Mouse (Mus musculus) stomach, embryonic 14.5 days (tissue): ENCODE results near the gene Cirbp. TPM values are rescaled to one million over a fixed set of nuclear protein-coding genes. Genes with fewer than 3 reads are reported as not detected.

ENCODE experiments used
- ATAC-seq: fragments of 200-750 bp; cut with Nextera tagmentation; 2 replicates; pipeline ENCODE4 v1.8.0; 2017; ENCODE audit warnings: low read depth, moderate TSS enrichment; ENCODE audit not compliant: insufficient number of reproducible peaks, insufficient read depth, low FRiP score
- H3K27ac ChIP-seq: fragments of 300-500 bp; sonication (generic); 2 replicates; pipeline ENCODE4 v1.5.1; 2014; ENCODE audit warnings: mild to moderate bottlenecking, low read length, moderate library complexity, mixed read lengths
- H3K27me3 ChIP-seq: fragments of 300-500 bp; sonication (generic); 2 replicates; pipeline ENCODE4 v1.6.1; 2014; ENCODE audit warnings: low read length, control low read depth, mixed read lengths; ENCODE audit not compliant: control insufficient read depth, insufficient read depth
- H3K36me3 ChIP-seq: fragments of 300-500 bp; sonication (generic); 2 replicates; pipeline ENCODE4 v1.6.1; 2014; ENCODE audit warnings: mild to moderate bottlenecking, control low read depth, low read length, moderate library complexity, mixed read lengths; ENCODE audit not compliant: control insufficient read depth, insufficient read depth
- H3K4me1 ChIP-seq: fragments of 300-500 bp; sonication (generic); 2 replicates; pipeline ENCODE4 v1.6.1; 2014; ENCODE audit warnings: low read length, control low read depth, mixed read lengths; ENCODE audit not compliant: control insufficient read depth, insufficient read depth
- H3K4me2 ChIP-seq: fragments of 300-500 bp; sonication (generic); replicated peaks from 2 replicates; pipeline ENCODE4 v1.6.1; 2014; ENCODE audit warnings: low read depth, low read length, control low read depth
- H3K4me3 ChIP-seq: fragments of 300-500 bp; sonication (generic); 2 replicates; pipeline ENCODE4 v1.5.1; 2014; ENCODE audit warnings: low read depth, low read length, control low read depth
- H3K9ac ChIP-seq: fragments of 300-500 bp; sonication (generic); replicated peaks from 2 replicates; pipeline ENCODE4 v1.6.1; 2014; ENCODE audit warnings: low read depth, mild to moderate bottlenecking, control low read depth, low read length, moderate library complexity, mixed read lengths
- H3K9me3 ChIP-seq: fragments of 300-500 bp; sonication (generic); 2 replicates; pipeline ENCODE4 v1.6.1; 2016; ENCODE audit warnings: low read depth, low read length, control low read depth; ENCODE audit not compliant: control insufficient read depth
- WGBS: fragments of 180-500 bp; shearing (Covaris S2); extraction: QIAGEN DNeasy Blood & Tissue Kit; methylation state at CpG from one replicate; pipeline ENCODE4 v1.1.7; 2014; 5-methylcytosine and 5-hydroxymethylcytosine counted together
- polyA plus RNA-seq: library from polyadenylated mRNA; unstranded; fragments of >200 nt; fragmentation: Nextera tagmentation; extraction: Ambion mirVana; gene quantifications from 2 replicates; pipeline ENCODE4 v1.2.1, GENCODE M21; 2014

The Cirbp gene
- polyA plus RNA-seq, 1 experiment from 2014 or later, result 92.7 TPM

DNA sequence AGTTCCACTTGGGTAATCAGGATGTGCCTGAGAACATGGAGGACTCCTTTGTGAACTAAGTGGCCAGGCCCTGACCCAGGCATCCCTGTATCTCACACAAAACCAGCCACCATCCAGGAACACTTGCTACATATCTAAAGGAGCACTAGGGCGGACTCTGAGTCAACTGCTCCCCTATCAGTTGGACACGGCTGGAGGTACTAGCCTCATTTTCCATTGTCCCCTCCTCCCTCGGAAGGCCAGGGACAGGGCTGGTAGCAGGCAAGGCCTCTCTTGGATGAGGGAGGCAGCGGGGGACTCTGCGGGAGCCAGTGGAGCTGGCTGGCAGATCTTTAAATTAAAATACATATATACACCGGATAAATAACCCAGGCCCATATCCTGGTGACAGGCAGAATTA is 28.2 kb downstream of the Cirbp start:
- H3K27me3 ChIP-seq, result peaks cover 14% of the 10 kb centered on the region
- WGBS, result 74% methylated on average over 6 of the region's 6 CpGs

DNA sequence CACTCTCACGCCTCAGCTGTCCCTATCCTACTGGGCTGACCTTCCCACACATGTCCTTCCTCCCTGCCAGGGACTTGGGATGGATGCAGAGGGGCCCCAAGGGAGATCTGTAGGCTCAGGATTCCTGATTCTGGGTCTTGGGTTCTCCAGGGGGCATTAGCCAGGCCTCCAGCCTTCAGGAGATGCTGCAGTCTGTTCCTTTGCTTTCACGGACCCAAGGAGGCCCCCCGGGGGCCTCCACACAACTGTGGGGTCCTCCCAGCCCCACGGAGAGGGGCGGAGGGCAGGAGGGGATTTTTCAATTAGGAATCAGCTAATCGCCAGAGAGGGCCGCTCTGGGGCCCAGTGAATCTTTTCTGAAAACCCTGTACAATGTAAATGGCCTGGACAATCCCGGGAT is 28.7 kb downstream of the Cirbp start:
- Histone ChIP-seq H3K4me2 (no peak overlapping the region), H3K4me1 (peaks cover 10% of the 10 kb centered on the region; the same call in 1 of the 2 replicates), H3K9me3 (no peaks in the 10 kb centered on the region), H3K27me3 (peaks cover 14% of the 10 kb centered on the region), H3K36me3 (no peaks in the 10 kb centered on the region), H3K9ac (no peak overlapping the region), H3K4me3 (no peak overlapping the region), H3K27ac (no peak overlapping the region)
- 65% methylated on average over 8 of the region's 8 CpGs for WGBS
- no peak for ATAC-seq

More for the DNA sequence above, 28.2 kb downstream of the Cirbp start:
- no peak overlapping the region for H3K9ac ChIP-seq
- no peaks in the 10 kb centered on the region for H3K9me3 ChIP-seq
- no peak overlapping the region for H3K4me3 ChIP-seq
- H3K4me1 ChIP-seq, result peaks cover 10% of the 10 kb centered on the region; the same call in 1 of the 2 replicates
- no peak overlapping the region for H3K27ac ChIP-seq
- ATAC-seq, result no peak
- H3K36me3 ChIP-seq, result no peaks in the 10 kb centered on the region
- H3K4me2 ChIP-seq, result no peak overlapping the region

DNA sequence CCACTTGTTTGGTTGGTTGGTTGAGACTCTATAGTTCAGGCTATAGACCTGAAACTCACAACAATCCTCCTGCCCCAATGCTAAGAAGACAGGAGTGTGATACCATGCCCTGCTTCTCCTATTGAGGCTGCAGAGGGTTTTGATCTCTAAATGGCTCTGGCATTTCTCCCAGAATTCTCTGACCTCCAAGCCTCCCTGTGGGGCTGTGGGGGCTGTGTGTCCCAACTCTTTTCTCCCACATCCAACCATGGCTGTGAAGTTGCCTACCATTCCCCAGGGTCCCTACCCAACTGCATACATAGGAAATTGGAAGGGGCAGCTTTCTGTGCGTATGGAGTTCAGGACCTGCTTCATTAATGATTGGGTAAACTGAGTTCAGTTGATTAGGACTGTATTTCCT is 30.4 kb downstream of the Cirbp start:
- Histone ChIP-seq H3K9me3 (no peaks in the 10 kb centered on the region), H3K9ac (no peak overlapping the region), H3K4me2 (no peak overlapping the region), H3K36me3 (no peaks in the 10 kb centered on the region), H3K4me3 (no peak overlapping the region), H3K27ac (no peak overlapping the region), H3K4me1 (no peaks in the 10 kb centered on the region), H3K27me3 (0 out of 2 replicates have a peak, but pooled peaks cover 3% of the 10 kb centered on the region)
- 100% methylated on average over 1 of the region's 1 CpGs for WGBS
- no peak for ATAC-seq

DNA sequence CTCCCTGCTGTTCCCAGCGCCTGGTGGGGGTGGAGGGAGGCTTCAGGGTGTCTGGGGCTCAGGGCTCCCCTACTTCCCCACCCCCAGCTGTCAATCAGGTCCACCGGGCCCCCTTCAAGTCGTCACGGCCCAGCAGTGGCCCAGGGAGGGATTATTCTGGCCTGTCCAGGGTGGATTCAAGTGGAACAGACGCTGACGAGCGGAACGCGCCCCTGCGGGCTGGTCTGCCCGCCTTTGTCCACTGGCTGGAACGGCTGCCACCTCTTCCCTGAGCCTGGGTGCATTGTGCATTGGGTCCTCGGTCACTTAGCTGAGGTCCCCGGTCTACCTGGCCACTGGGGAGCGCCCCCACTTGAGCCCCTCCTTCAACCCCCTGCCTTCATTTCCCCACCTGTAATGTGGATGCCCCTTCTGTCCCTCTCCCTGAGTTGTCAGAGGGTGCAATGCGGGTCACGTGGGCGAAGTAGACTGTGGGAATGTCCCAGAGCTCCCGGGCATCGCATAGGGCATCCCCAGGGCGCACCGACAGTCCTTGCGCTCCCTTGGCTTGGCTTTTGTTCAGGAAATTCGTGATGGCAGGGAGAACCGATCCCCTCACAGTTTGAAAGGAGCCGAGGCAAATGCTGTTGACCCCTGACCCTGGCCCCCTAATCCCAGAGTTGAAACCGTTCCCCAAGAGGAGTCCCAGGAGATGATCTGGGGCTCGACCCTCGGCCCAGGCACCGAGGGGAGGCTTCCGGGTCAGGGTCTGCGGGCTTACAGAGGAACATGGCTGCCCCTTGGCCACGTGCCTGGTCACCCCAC is 31.2 kb downstream of the Cirbp start:
- Histone ChIP-seq H3K36me3 (no peaks in the 10 kb centered on the region), H3K27ac (no peak overlapping the region), H3K27me3 (0 out of 2 replicates have a peak, but pooled peaks cover 3% of the 10 kb centered on the region), H3K4me2 (no peak overlapping the region), H3K4me3 (no peak overlapping the region), H3K9ac (no peak overlapping the region), H3K4me1 (no peaks in the 10 kb centered on the region), H3K9me3 (no peaks in the 10 kb centered on the region)
- WGBS, result 75% methylated on average over 33 of the region's 33 CpGs
- ATAC-seq, result no peak

DNA sequence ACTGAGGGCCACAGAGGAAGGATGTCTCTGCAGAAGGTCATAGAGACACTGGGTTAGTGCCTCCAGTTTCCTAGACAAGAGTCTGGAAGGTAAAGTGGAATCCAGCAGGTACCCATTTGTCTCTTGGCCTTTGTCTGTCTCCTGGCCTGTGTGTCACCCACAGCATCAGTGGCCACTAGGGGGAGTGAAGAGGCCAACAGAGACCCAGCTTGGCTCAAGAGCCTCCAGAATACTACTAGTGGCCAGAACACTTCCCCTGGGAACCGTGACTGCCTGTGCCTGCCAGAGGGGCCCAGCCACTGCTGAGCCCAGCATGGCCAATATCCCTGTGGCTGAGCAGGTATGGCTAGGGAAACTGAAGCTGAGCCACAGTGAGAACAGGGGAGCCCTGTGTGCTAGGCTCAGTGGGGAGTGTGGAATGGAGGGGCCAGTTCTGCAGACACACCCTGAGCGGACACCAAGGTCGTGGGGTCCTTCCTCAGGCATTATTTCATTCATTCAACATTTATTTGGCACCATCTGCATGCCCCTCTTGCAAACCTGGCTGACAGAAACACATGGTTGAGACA is 33.7 kb downstream of the Cirbp start:
- Histone ChIP-seq H3K9me3 (no peaks in the 10 kb centered on the region), H3K4me2 (no peak overlapping the region), H3K27me3 (no peaks in the 10 kb centered on the region), H3K27ac (no peak overlapping the region), H3K4me1 (no peaks in the 10 kb centered on the region), H3K36me3 (no peaks in the 10 kb centered on the region), H3K4me3 (no peak overlapping the region), H3K9ac (no peak overlapping the region)
- peak; percentile 80 for ATAC-seq
- 55% methylated on average over 3 of the region's 3 CpGs for WGBS

DNA sequence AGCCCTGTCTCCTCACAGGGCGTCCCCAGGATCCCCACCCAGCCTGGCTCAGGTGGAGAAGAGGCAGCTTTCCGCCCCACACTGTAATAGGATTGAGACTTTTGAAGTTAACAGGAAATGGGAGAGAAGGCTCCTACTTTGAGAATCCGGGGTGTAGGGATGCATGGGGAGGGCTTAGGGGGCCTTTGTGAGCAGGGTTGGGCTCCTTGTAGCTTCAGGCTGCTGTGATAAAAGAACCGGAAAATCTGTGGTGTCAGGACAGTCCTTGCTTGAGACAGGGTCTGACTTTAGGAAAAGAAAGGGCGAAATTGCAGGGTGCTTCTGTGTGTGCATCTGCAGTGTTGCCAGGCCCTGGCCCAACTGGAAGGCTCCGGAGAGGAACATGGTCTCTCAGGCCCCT is 34.7 kb downstream of the Cirbp start:
- Histone ChIP-seq H3K4me1 (no peaks in the 10 kb centered on the region), H3K36me3 (no peaks in the 10 kb centered on the region), H3K9ac (no peak overlapping the region), H3K27ac (no peak overlapping the region), H3K27me3 (no peaks in the 10 kb centered on the region), H3K4me3 (no peak overlapping the region), H3K4me2 (no peak overlapping the region), H3K9me3 (no peaks in the 10 kb centered on the region)
- no peak for ATAC-seq
- 77% methylated on average over 6 of the region's 6 CpGs for WGBS

DNA sequence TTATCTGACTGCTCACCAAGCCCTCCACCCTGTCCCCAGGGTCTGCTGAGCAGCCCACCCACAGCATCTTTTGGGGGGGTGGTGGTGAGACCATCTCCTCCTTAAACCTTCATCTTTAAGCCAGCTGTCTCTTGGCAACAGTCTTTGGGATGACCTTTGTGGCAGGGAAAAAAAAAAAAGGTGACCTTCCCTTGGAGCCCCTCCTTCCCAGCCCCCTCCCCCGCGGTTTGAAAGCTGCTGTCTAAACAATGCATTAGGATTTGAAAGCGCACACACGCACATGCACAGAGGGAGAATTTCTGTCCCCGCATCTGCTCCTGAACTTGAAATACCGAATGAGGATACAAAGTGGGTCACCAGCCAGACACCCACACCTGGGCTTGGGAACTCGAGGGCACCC is 38.3 kb downstream of the Cirbp start:
- Histone ChIP-seq H3K9ac (0 out of 2 replicates have a peak overlapping the region, but pooled peaks have one; percentile 14), H3K27me3 (no peaks in the 10 kb centered on the region), H3K9me3 (no peaks in the 10 kb centered on the region), H3K4me1 (no peaks in the 10 kb centered on the region), H3K4me2 (no peak overlapping the region), H3K27ac (no peak overlapping the region), H3K4me3 (no peak overlapping the region), H3K36me3 (no peaks in the 10 kb centered on the region)
- 23% methylated on average over 7 of the region's 7 CpGs for WGBS
- no peak for ATAC-seq

DNA sequence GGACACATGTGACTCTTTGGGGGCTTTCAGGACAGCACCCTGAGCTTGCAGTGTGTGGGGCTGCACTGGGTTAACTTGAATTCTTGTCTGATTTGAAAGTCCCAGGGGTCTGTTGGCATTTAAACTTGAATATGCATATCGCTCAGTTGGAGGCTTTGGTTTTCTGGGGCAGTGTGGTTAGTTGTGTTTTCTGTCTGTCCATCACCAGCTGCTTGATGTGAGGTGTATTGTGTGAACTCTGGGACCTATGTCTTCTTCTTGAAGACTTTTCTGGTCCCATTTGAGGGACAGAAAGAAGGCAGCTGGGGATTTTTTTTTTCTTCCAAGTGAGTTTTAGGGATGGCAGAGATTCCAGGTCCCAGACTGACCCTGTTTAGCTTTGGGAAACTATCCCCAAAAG is 41.4 kb downstream of the Cirbp start:
- WGBS, result 76% methylated on average over 1 of the region's 1 CpGs
- Histone ChIP-seq H3K27me3 (no peaks in the 10 kb centered on the region), H3K9ac (no peak overlapping the region), H3K4me2 (no peak overlapping the region), H3K36me3 (no peaks in the 10 kb centered on the region), H3K4me1 (no peaks in the 10 kb centered on the region), H3K4me3 (no peak overlapping the region), H3K27ac (no peak overlapping the region), H3K9me3 (no peaks in the 10 kb centered on the region)
- no peak for ATAC-seq
